Comparison of ENCODE assay signal across 28 mouse cellular contexts in the genomic region with DNA sequence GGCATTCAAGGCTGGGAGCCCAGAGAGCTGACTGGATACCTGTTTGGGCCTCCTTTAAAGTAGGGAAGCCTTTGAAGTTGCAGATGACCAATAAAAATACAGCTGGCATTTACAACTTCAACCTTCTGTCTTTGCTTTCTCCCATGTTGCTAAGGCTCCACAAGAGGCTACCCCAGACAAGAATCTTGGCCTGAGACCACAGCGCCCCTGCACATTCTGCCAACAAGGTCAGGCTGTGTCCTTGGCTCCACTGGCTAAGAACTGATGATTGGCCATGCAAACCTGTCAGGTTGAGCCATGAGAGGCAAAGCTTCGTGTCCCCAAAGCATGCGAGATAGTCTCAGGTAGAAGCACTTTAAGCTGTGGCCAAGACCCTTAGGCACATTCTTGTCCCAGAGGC.
DNase-seq lines count a peak whose midpoint lies in the region; ATAC-seq lines count a peak whose summit lies in the region.
"Had no signal": no experiment of that assay in that cellular context is flagged by ENCODE, and none has a peak within 500 bp of the region (broad histone marks: within the 10 kb centered on the region; RNA-seq: fewer than 3 reads in every experiment).

No protein-coding gene starts in this region.

- no peaks in the 10 kb centered on the region for H3K36me3 ChIP-seq in midbrain, embryonic 11.5 days (ENCODE audit: control insufficient read depth, insufficient read depth, low read length)
- H3K36me3 ChIP-seq in midbrain, embryonic 15.5 days (replicated peaks), result no peaks in the 10 kb centered on the region
- no peaks in the 10 kb centered on the region for H3K36me3 ChIP-seq in limb, embryonic 11.5 days (ENCODE audit: control insufficient read depth, insufficient read depth, low read length)
- no peaks in the 10 kb centered on the region for H3K36me3 ChIP-seq in limb, embryonic 15.5 days
- H3K36me3 ChIP-seq: heart, embryonic 12.5 days; midbrain, embryonic 12.5 days; neural tube, embryonic 15.5 days had no signal

- H3K4me1 ChIP-seq in midbrain, embryonic 11.5 days (ENCODE audit: control insufficient read depth, insufficient read depth, low read length), result no peaks in the 10 kb centered on the region
- no peaks in the 10 kb centered on the region for H3K4me1 ChIP-seq in midbrain, embryonic 15.5 days
- peaks cover 60% of the 10 kb centered on the region for H3K4me1 ChIP-seq in limb, embryonic 11.5 days (ENCODE audit: control insufficient read depth, insufficient read depth, low read length)
- peaks cover 56% of the 10 kb centered on the region for H3K4me1 ChIP-seq in limb, embryonic 15.5 days
- H3K4me1 ChIP-seq: heart, embryonic 12.5 days had no signal

- H3K9me3 ChIP-seq in midbrain, embryonic 11.5 days (ENCODE audit: control insufficient read depth, low read length), result no peaks in the 10 kb centered on the region
- H3K9me3 ChIP-seq in midbrain, embryonic 15.5 days, result no peaks in the 10 kb centered on the region
- no peaks in the 10 kb centered on the region for H3K9me3 ChIP-seq in limb, embryonic 11.5 days (ENCODE audit: control insufficient read depth, low read length)
- H3K9me3 ChIP-seq in limb, embryonic 15.5 days, result no peaks in the 10 kb centered on the region
- H3K9me3 ChIP-seq: forebrain, embryonic 13.5 days; heart, embryonic 12.5 days; midbrain, embryonic 12.5 days; neural tube, embryonic 15.5 days had no signal

- DNase-seq in cerebellum, adult 11-12 months, result peak; percentile 3
- DNase-seq in cerebellum, postnatal 4 days (ENCODE audit: low spot score in 2 of 2), result no peak
- DNase-seq in midbrain, embryonic 11.5 days (ENCODE audit: low spot score, missing footprints), result peak; percentile 56
- peak; percentile 44 for DNase-seq in limb, embryonic 11.5 days (ENCODE audit: low spot score)
- DNase-seq: B cell, adult 2 months; cerebellum, adult 11 months; cerebellum, postnatal 14 days; gastrocnemius, postnatal 25 days; heart, adult 2 months; heart, postnatal 4 days; kidney, adult 11 months; kidney, postnatal 14 days; liver, postnatal 0 days; lung, postnatal 36 days; retina, postnatal 1 day; spleen, adult 18-20 months; thymus, postnatal 14 days had no signal

- ATAC-seq in midbrain, embryonic 11.5 days (ENCODE audit: low FRiP score), result no peak
- no peak for ATAC-seq in midbrain, embryonic 15.5 days (replicated peaks)
- ATAC-seq in limb, embryonic 11.5 days (ENCODE audit: insufficient number of reproducible peaks, low FRiP score, low TSS enrichment, low read depth), result no peak
- no peak for ATAC-seq in limb, embryonic 15.5 days (ENCODE audit: insufficient number of reproducible peaks, low FRiP score, low TSS enrichment, low read depth)
- no peak for ATAC-seq in frontal cortex, adult (ENCODE audit: low TSS enrichment)
- ATAC-seq: activated CD4-positive, CD25-positive, alpha-beta regulatory T cell, adult 4 months; forebrain, embryonic 13.5 days; inflammation-experienced regulatory T-cells, adult 6 months; liver, postnatal 0 days had no signal

- no peak overlapping the region for H3K27ac ChIP-seq in midbrain, embryonic 11.5 days (ENCODE audit: low read depth, low read length)
- no peak overlapping the region for H3K27ac ChIP-seq in midbrain, embryonic 15.5 days
- H3K27ac ChIP-seq in limb, embryonic 11.5 days (replicated peaks; ENCODE audit: low read depth, low read length), result 0 out of 2 replicates have a peak overlapping the region, but pooled peaks have one; percentile 10
- peak overlapping the region; percentile 81 for H3K27ac ChIP-seq in limb, embryonic 15.5 days
- H3K27ac ChIP-seq: forebrain, embryonic 13.5 days; heart, adult 2 months; hindbrain, embryonic 14.5 days; midbrain, embryonic 12.5 days; neural tube, embryonic 15.5 days had no signal

- no peak overlapping the region for H3K4me2 ChIP-seq in midbrain, embryonic 11.5 days
- no peak overlapping the region for H3K4me2 ChIP-seq in midbrain, embryonic 15.5 days
- H3K4me2 ChIP-seq in limb, embryonic 11.5 days (ENCODE audit: low read depth, severe bottlenecking), result no peak overlapping the region
- no peak overlapping the region for H3K4me2 ChIP-seq in limb, embryonic 15.5 days
- H3K4me2 ChIP-seq: forebrain, embryonic 13.5 days; heart, embryonic 12.5 days; hindbrain, embryonic 14.5 days; liver, embryonic 11.5 days; midbrain, embryonic 12.5 days; neural tube, embryonic 15.5 days had no signal

- no peaks in the 10 kb centered on the region for H3K27me3 ChIP-seq in midbrain, embryonic 11.5 days (ENCODE audit: control insufficient read depth, insufficient read depth, low read length)
- H3K27me3 ChIP-seq in midbrain, embryonic 15.5 days (replicated peaks), result no peaks in the 10 kb centered on the region
- no peaks in the 10 kb centered on the region for H3K27me3 ChIP-seq in limb, embryonic 11.5 days (ENCODE audit: control insufficient read depth, insufficient read depth, low read length)
- H3K27me3 ChIP-seq in limb, embryonic 15.5 days, result peaks cover 13% of the 10 kb centered on the region; the same call in 1 of the 2 replicates
- H3K27me3 ChIP-seq: forebrain, embryonic 13.5 days; midbrain, embryonic 12.5 days had no signal

- no peak overlapping the region for H3K4me3 ChIP-seq in midbrain, embryonic 11.5 days (ENCODE audit: low read depth, low read length)
- no peak overlapping the region for H3K4me3 ChIP-seq in midbrain, embryonic 15.5 days
- no peak overlapping the region for H3K4me3 ChIP-seq in limb, embryonic 11.5 days (ENCODE audit: low read depth, low read length)
- H3K4me3 ChIP-seq in limb, embryonic 15.5 days, result no peak overlapping the region
- H3K4me3 ChIP-seq: forebrain, embryonic 13.5 days; heart, adult 2 months; heart, embryonic 12.5 days; midbrain, embryonic 12.5 days; neural tube, embryonic 15.5 days had no signal

- 89% methylated on average over 3 of the region's 3 CpGs for WGBS in midbrain, embryonic 11.5 days
- 87% methylated on average over 3 of the region's 3 CpGs for WGBS in midbrain, embryonic 15.5 days
- WGBS in limb, embryonic 11.5 days, result 62% methylated on average over 3 of the region's 3 CpGs
- 56% methylated on average over 3 of the region's 3 CpGs for WGBS in limb, embryonic 15.5 days

- no peak overlapping the region for H3K9ac ChIP-seq in midbrain, embryonic 11.5 days (ENCODE audit: low read length)
- no peak overlapping the region for H3K9ac ChIP-seq in midbrain, embryonic 15.5 days
- no peak overlapping the region for H3K9ac ChIP-seq in limb, embryonic 11.5 days (ENCODE audit: low read length)
- no peak overlapping the region for H3K9ac ChIP-seq in limb, embryonic 15.5 days
- H3K9ac ChIP-seq: forebrain, embryonic 13.5 days; heart, embryonic 12.5 days; hindbrain, embryonic 14.5 days; liver, postnatal 0 days; midbrain, embryonic 12.5 days; neural tube, embryonic 15.5 days had no signal

Comparison
In these comparisons a context has a peak if more than half of its experiments do, and no peak if none do; other contexts are left out.
1. DNase-seq: peak in cerebellum, adult 11-12 months (single experiment), midbrain, embryonic 11.5 days (single experiment) and limb, embryonic 11.5 days (single experiment); none in cerebellum, postnatal 4 days (0 of 2).
2. H3K27ac ChIP-seq: peak in limb, embryonic 11.5 days (single experiment) and limb, embryonic 15.5 days (single experiment); none in midbrain, embryonic 11.5 days (single experiment) and midbrain, embryonic 15.5 days (single experiment).